Mouse (Mus musculus): Measurements from ENCODE around the gene Prkca. TPM values are rescaled to one million over a fixed set of nuclear protein-coding genes. Genes with fewer than 3 reads are reported as not detected.
A peak's percentile ranks its signal among the peaks of the same experiment; 100 is the strongest.

Gene Prkca
- polyA plus RNA-seq, 1 experiment: 43.2 TPM

- Histone ChIP-seq H3K4me3 (ENCODE audit: insufficient read depth, low read length) (no peak overlapping the region), H3K4me1 (ENCODE audit: control insufficient read depth, insufficient read depth, low read length) (peaks cover 13% of the 10 kb centered on the region), H3K27ac (ENCODE audit: insufficient read depth, low read length) (no peak overlapping the region)
- TF ChIP-seq POLR2A (IDR thresholded peaks at IDR 0.05; ENCODE audit: low read depth, low read length): no peak
- TF ChIP-seq CTCF (IDR thresholded peaks at IDR 0.05; ENCODE audit: borderline replicate concordance, insufficient read depth, low read length): no peak
Observed at GRCm38 (mm10) chr11:108287321-108287720, 56.4 kb downstream of the Prkca start.

DNA sequence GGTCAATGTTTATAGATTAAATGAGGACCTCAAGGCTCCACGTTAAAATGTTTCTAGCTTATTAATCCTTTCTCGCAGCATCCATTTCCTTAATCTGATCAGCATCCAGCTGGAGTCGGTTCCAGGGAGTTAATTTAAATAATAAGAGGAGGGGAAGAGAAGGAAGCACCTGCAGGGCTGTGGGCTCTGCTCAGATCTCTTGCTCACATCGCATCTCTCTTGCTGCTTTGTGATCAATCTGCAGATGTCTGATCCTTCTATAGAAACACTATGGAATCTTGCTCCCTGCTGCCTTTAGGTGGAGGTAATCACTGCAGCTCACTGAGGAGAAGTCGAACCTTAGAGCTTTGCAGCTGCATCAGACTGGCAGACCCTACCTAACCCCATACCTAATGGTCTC lies 58.7 kb downstream of the Prkca start:
- peaks cover 13% of the 10 kb centered on the region for H3K4me1 ChIP-seq (ENCODE audit: control insufficient read depth, insufficient read depth, low read length)
- TF ChIP-seq CTCF (IDR thresholded peaks at IDR 0.05; ENCODE audit: borderline replicate concordance, insufficient read depth, low read length) (no peak), POLR2A (IDR thresholded peaks at IDR 0.05; ENCODE audit: low read depth, low read length) (no peak)
- no peak overlapping the region for H3K27ac ChIP-seq (ENCODE audit: insufficient read depth, low read length)
- no peak overlapping the region for H3K4me3 ChIP-seq (ENCODE audit: insufficient read depth, low read length)

DNA sequence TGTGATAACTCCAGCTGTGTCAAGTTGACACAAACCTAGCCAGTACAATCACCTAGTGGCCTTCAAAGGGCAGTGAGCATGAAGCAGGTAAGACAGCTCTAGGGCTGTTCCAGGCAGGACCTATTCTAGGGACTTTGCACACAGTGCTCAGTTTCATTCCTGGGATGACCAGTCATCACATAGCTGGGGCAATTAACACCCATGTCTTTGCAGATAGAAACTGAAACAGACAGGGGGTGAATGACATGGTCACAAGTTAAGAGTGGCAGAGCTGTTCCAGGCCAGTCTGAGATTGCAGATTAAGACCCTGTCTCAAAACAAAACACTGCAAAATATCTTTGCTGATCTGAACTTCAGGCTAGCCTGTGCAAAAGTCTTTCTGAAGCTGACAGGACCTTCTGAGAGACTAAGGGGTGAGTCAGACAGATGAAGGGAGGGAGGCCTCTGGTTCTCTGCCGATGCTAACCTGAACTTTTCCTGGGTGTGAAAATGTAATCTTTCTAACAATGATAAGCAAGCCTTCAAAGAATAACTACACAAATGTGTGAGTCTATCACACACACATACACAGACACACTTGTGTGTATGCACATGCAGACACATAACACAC lies 60.8 kb downstream of the Prkca start:
- Histone ChIP-seq H3K27ac (ENCODE audit: insufficient read depth, low read length) (peak overlapping the region; percentile 42), H3K4me1 (ENCODE audit: control insufficient read depth, insufficient read depth, low read length) (peaks cover 13% of the 10 kb centered on the region), H3K4me3 (ENCODE audit: insufficient read depth, low read length) (no peak overlapping the region)
- TF ChIP-seq POLR2A (IDR thresholded peaks at IDR 0.05; ENCODE audit: low read depth, low read length) (no peak), CTCF (IDR thresholded peaks at IDR 0.05; ENCODE audit: borderline replicate concordance, insufficient read depth, low read length) (no peak)

GRCm38 (mm10) chr11:108279748-108280373 lies 63.9 kb downstream of the Prkca start:
- H3K27ac ChIP-seq (ENCODE audit: insufficient read depth, low read length): no peak overlapping the region
- peaks cover 21% of the 10 kb centered on the region for H3K4me1 ChIP-seq (ENCODE audit: control insufficient read depth, insufficient read depth, low read length)
- TF ChIP-seq CTCF (IDR thresholded peaks at IDR 0.05; ENCODE audit: borderline replicate concordance, insufficient read depth, low read length): no peak
- no peak for TF ChIP-seq POLR2A (IDR thresholded peaks at IDR 0.05; ENCODE audit: low read depth, low read length)
- no peak overlapping the region for H3K4me3 ChIP-seq (ENCODE audit: insufficient read depth, low read length)

DNA sequence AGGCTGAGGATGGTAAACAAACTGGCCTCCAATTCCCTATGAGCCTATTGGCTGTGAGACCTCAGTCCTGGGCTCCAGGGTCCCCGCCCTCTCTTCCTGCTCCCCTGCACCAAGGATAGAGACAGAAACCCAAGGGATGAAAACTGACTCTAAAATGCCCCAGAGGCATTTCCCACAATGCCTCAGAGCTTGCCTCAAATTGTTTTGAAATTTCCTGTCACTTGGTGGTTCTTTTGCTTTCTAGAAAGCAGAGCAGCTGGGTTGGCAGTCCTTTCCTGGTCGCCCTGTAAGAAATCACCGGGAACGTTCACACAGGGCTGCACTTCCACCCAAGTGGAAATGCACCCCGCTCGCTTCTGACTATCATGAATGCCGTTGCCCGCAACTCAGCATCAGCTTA lies 66.6 kb downstream of the Prkca start:
- H3K4me1 ChIP-seq (ENCODE audit: control insufficient read depth, insufficient read depth, low read length): peaks cover 8% of the 10 kb centered on the region
- no peak overlapping the region for H3K27ac ChIP-seq (ENCODE audit: insufficient read depth, low read length)
- no peak overlapping the region for H3K4me3 ChIP-seq (ENCODE audit: insufficient read depth, low read length)
- no peak for TF ChIP-seq CTCF (IDR thresholded peaks at IDR 0.05; ENCODE audit: borderline replicate concordance, insufficient read depth, low read length)
- TF ChIP-seq POLR2A (IDR thresholded peaks at IDR 0.05; ENCODE audit: low read depth, low read length): no peak

- TF ChIP-seq CTCF (IDR thresholded peaks at IDR 0.05; ENCODE audit: borderline replicate concordance, insufficient read depth, low read length) (no peak), POLR2A (IDR thresholded peaks at IDR 0.05; ENCODE audit: low read depth, low read length) (no peak)
- Histone ChIP-seq H3K4me1 (ENCODE audit: control insufficient read depth, insufficient read depth, low read length) (peaks cover 8% of the 10 kb centered on the region), H3K4me3 (ENCODE audit: insufficient read depth, low read length) (no peak overlapping the region), H3K27ac (ENCODE audit: insufficient read depth, low read length) (no peak overlapping the region)
Observed at GRCm38 (mm10) chr11:108276148-108276547, 67.6 kb downstream of the Prkca start.

DNA sequence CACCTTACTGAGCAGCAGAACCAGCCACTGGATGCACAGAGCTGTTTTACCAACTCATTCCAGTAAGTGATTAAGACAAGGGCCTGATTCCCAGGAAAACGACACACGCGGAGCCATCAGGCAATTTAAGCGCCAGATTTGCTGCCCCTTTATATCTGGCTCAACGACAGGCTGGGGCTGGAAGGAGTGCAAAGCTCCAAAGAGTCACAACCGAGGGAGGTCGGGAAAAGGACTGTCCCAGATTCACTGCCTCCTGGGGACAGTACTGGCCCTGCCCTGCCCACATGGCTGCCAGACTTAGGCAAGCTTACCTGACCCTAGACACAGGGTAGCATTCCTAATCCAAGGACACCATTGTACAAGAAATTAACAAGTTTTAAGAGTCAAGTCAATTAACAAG lies 69.7 kb downstream of the Prkca start:
- Histone ChIP-seq H3K4me3 (ENCODE audit: insufficient read depth, low read length) (no peak overlapping the region), H3K27ac (ENCODE audit: insufficient read depth, low read length) (no peak overlapping the region), H3K4me1 (ENCODE audit: control insufficient read depth, insufficient read depth, low read length) (peaks cover 13% of the 10 kb centered on the region)
- TF ChIP-seq CTCF (IDR thresholded peaks at IDR 0.05; ENCODE audit: borderline replicate concordance, insufficient read depth, low read length) (no peak), POLR2A (IDR thresholded peaks at IDR 0.05; ENCODE audit: low read depth, low read length) (no peak)

GRCm38 (mm10) chr11:108273415-108273965 lies 70.2 kb downstream of the Prkca start:
- H3K27ac ChIP-seq (ENCODE audit: insufficient read depth, low read length): no peak overlapping the region
- H3K4me1 ChIP-seq (ENCODE audit: control insufficient read depth, insufficient read depth, low read length): peaks cover 15% of the 10 kb centered on the region
- TF ChIP-seq CTCF (IDR thresholded peaks at IDR 0.05; ENCODE audit: borderline replicate concordance, insufficient read depth, low read length) (no peak), POLR2A (IDR thresholded peaks at IDR 0.05; ENCODE audit: low read depth, low read length) (no peak)
- no peak overlapping the region for H3K4me3 ChIP-seq (ENCODE audit: insufficient read depth, low read length)

DNA sequence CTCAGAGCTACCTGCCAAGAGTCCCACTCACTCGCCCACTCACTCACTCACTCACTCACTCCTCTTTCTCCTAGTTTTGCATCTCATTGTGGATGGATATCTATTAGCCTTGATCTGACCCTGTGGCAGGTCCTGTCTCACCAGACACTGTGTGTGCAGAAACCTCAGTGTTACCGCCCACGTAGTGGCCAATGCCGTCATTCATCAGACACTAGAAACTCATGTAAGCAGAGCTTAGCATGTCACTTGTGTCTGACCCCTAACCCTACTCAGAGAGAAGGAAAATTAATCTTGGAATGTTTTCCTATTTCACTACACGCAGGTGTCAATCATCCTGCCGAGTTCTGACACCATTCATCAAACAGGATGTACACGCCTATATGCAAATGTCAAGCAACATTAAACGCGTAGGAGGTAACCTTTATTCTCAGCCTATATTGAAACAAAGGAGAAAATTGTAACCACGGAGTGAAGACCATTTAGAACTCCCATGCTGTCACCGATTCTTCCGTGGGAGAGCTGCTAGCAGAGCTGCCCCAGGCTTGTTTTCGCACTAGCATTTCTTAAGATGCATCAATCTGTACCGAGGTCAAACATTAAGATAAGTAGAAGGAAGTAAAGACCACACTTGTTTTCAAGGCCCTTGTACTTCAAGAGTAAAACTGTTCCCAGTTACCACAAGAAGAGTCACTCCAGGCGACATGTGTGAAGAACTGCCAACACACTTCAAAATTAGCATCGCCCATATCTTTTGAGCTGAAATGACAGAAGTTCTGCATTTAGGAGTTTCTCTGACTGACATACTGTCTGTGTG lies 70.9 kb downstream of the Prkca start:
- peaks cover 19% of the 10 kb centered on the region for H3K4me1 ChIP-seq (ENCODE audit: control insufficient read depth, insufficient read depth, low read length)
- H3K4me3 ChIP-seq (ENCODE audit: insufficient read depth, low read length): no peak overlapping the region
- no peak overlapping the region for H3K27ac ChIP-seq (ENCODE audit: insufficient read depth, low read length)
- TF ChIP-seq CTCF (IDR thresholded peaks at IDR 0.05; ENCODE audit: borderline replicate concordance, insufficient read depth, low read length) (no peak), POLR2A (IDR thresholded peaks at IDR 0.05; ENCODE audit: low read depth, low read length) (no peak)
